Mouse (Mus musculus) ZHBTc4 (cell line): ENCODE data around the gene Tnrc6b.

ENCODE experiments used
- DNase-seq: peaks from one replicate; pipeline ENCODE4 v3.0.0-alpha.2; 2011; ENCODE audit warnings: low read depth, low spot score

Tnrc6b gene

DNA sequence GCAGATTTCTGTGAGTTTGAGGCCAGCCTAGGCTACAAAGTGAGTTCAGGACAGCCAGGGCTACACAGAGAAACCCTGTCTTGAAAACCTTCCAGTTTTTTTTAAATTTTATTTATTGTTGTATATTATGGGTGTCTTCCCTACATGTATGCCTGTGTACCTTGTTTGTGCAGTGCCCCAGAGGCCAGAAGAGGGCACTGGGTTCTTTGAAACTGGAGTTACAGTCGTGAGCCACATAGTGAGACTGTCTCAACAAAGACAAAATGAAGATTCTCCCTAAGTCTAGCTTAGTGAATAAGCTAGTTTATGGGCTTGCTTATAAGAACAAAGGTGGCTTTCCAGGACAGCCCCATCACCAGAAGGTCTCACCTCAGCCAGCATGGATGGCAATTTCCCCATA, 25.4 kb downstream of the Tnrc6b start:
- DNase-seq: no peak

DNA sequence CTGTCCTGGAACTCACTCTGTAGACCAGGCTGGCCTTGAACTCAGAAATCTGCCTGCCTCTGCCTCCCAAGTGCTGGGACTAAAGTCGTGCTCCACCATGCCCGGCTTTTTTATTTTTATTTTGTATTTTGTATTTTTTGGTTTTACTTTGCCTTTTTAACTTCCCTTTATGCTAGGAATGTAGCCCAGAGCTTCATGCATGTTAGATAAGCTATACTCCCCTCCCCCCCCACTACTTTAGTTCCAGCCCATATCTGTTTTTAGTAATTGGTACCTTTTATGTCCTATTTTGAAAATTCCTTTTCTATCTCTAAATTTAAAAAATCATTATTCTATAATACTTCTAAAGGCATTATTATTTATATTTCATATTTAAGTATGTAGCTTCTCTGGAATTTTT, 27.1 kb downstream of the Tnrc6b start:
- no peak for DNase-seq

DNA sequence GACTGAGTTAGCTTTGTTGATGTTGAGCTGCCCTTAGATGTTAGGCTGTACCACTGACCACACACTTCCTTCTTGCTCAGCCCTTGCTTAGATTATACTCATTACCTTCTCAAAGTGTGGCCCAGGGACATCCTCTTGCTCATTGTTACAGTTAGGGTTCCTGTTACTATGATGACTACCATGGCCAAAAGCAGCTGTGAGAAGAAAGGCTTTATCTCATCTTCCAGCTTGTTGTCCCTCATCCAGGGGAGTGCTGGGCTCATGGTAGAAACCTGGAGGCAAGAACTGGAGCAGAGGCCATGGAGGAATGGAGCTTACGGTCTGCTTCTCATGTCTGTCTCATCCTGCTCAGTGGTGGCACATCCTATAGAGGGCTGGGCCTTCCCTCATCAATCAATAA, 28.9 kb downstream of the Tnrc6b start:
- no peak for DNase-seq

DNA sequence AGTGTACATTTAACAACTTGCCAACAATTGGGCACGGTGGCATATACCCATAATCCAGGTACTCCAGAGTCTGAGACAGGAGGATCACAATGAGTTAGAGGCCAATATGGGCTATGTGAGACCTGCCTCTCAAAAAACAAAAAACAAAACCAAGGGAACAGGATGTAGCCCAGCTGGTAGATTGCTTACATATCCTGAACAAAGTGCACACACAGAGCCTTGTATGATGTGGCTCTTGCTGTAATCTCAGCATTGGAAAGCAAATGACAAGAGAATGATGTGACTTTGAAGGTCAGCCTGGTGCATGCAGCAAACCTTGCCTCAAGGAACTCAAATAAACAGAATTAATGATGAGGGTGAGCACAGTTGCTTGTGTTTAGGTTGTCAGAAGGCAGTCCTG, 30.7 kb downstream of the Tnrc6b start:
- no peak for DNase-seq

DNA sequence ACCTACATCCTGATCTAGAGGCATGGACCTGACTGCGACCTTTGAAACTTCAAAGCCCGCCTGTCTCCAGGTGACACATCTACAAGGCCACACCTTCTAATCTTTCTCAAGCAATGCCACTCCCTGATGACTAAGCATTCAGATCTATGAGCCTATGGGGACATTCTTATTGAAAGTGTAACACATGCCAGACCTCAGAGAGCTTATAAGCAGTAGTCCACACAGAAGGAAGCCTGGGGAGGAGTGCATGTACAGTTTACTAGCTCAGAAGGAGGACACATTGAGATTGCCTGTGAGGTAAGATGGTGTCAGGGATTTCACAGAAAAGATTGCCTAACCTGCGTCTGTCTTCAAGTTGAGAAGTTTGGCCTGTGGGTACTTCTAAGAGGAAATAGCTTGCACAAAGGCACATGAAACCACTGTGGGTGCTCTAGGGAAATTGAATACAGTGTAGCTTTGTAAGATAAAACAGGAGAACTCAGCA, 31.9 kb downstream of the Tnrc6b start:
- DNase-seq: peak; percentile 55

DNA sequence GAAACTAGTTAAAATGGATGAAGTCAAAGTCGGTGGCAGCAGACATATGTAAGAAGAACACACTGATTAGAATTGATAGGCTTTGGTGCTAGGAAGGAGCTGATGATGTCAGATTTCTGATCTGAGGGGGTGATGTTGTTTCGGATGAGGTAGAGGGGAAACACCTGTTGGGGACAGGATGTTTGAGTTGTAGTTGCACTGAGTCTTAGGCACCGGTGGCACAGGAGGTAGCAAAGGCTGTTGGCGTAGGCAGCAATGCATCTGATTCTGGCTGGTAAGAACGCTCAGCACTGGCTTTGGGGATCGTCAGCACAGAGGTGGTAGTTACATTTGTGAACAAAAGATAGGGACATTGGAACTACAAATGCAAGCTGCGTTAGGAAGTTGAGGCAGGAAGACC, 32.5 kb downstream of the Tnrc6b start:
- DNase-seq: no peak

DNA sequence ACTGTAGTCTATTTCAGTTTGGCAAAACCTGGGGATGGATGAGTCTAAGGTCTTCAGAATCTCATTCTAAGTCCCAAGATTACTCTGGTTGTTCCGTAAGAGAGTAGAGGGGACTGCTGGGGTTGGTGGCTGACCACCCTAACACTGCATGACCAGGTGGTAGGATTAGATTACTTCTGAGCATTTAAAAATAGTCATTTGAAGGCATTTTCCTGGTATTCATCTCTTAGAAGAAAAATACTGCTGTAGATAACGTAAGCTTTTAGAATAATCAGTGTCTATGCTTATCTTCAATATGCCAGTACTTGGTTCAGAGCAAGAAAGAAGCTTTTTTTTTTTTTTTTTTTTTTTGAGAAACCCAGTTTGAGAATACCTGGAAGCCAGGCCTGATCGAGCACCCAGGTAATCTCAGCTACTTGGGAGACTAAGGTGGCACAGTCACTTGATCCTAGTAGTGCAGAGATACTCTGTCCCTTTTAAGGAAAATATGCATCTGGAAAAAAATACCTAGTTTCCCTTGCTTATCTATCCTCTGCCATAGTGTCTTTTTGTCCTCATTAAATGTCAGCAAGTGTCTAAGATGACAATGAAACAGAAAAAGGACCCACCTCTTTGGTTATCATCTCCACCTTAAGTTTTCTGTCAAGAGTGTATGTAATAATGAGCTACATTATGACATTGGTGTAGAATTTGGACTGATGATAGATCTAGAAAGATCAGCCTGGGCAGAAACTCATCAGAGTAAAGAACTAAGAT, 33.7 kb downstream of the Tnrc6b start:
- no peak for DNase-seq

DNA sequence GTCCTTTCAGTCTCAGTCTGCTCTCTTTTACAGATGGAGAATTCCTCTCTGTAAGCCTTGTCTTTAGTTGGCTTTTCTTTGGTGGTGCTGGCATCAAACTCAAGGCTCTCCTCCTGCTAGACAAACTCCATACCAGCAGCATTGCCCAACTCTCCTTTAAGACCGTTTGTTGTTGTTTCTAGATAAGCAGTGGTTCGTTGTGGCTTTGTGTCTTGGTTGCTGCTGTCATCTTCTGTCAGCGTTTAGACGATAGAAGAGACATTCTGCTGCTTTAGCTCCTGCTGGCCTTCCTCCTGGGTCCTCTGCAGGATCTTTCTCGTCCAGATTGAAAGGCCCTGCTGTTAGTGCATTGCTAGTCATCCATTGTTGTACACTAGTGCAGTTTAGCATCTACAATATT, 37.9 kb downstream of the Tnrc6b start:
- no peak for DNase-seq

DNA sequence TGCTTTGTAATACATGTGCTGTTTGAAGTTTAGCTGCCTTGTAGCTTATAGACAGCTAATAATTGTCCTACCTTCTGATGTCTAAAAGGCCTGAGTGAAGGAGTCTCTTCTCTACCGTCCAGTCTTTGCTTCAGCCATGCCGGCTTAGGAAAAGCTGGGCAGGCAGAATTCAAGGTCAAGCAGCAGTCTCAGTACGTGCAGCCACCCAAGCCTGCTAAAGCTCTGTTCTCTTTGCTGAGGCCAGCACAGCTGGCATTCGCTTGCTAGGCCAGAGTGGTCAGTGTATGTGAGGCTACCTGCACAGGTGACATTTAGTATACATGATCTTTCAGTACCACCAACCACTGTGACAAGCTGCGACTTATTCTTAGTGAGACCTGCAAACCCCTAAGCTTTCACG, 42.2 kb downstream of the Tnrc6b start:
- no peak for DNase-seq

DNA sequence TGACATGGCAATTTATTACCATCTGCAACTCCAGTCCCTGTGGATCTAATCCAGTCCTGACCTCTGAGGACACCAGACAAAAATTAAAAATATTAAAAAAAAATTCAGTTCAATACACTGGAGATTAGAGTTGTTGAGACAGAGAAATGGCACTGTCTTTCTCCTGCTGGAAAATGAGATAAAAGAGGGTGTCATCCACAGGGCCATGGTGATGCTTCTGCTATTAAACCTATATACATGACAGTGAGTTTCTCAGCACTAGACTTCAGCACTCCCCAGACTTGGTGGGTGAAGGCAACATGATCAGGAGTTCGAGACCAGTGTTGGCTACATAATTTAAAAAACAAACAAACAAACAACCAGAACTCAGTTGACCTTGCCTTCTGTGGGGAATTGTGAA, 43.0 kb downstream of the Tnrc6b start:
- no peak for DNase-seq

DNA sequence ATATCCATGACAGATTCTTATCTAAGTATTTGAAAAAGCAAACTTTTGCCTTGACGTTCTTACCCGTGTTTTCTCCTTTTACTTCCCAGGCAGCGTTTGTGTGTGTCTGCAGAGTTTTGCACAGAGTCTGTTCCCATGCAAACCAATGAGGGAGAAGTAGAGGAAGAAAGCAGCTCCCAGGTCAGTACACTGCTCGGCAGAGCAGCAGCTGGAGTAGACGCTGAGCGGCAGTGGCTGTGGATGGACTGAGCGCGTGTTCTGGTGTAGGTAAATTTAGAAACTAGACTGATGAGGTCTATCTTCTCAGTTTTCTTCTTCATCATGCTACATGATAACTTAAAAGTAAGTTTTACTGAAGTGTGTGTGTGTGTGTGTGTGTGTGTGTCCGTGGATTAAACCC, 48.3 kb downstream of the Tnrc6b start:
- DNase-seq: no peak

DNA sequence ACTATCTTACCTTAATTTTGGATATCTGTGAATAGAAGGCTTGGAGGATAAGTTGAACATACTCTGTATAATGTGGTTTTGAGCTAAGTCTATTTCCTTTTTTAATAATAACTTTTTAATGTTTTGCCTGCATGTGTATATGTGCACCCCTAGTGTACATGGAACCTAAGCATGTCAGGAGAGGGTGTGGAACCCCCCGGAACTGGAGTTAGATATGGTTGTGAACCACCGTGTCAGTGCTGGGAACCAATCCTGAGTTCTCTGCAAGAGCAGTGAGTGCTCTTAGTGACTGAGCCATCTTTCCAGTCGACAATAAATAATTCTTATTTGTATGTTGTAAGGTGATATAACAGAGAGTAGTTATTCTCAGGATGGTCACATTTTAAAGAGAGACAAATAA, 49.4 kb downstream of the Tnrc6b start:
- DNase-seq: no peak

DNA sequence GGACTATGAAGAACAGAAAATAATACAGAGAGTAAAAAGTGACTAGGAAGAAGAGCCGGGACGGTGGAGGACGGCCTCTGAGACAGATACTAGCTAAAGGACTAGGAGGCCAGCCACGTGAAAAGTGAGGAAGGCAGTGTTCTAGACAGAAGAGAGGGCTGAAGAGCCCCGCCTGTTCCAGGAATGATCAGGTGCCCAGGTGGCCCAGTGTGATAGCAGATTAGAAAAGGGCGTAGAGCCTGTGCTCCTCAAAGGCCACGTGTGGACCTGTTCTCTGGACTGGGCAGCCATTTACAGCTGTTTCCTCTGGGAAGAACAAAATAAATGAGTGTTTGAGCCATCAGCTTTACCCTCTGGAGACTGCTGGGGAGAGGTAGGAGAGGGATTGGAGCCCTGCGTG, 49.8 kb downstream of the Tnrc6b start:
- DNase-seq: peak; percentile 40

DNA sequence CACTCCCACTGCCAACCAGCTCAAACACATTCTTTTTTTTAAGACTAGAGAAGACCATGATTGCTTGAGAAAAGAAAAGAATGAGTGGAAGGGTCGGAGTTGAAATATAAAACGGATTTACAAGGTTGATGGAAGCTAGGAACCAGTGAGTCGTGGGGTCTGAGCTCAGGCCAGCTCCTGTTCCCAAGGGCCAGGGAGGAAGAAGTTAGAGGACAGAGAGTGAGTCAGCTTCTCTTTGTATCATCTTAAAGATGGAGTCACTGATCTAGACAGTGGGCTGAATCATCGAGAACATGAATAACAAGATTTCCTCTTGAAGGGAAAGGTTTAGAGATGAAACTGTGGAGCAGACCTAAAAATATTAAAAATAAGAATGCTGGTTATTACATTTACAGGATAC, 51.5 kb downstream of the Tnrc6b start:
- DNase-seq: no peak

DNA sequence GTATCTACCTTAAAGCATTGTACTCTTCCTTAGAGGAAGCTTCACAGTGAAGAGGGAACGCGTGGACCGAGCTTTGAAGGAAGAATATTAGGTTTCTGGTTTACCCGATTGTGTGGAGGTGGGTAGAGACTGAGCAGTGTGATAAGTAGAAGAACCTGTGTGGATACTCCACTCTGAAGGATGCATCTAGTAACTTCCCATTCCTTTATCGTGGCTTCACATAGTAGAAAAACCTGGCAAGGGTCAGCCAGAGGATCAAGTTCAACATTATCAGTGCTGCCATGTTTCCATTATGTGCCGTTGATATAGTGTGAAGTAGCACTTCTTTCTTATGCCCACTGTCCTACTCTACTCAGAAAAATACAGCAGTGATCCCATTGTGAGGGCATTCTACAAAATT, 53.6 kb downstream of the Tnrc6b start:
- no peak for DNase-seq

DNA sequence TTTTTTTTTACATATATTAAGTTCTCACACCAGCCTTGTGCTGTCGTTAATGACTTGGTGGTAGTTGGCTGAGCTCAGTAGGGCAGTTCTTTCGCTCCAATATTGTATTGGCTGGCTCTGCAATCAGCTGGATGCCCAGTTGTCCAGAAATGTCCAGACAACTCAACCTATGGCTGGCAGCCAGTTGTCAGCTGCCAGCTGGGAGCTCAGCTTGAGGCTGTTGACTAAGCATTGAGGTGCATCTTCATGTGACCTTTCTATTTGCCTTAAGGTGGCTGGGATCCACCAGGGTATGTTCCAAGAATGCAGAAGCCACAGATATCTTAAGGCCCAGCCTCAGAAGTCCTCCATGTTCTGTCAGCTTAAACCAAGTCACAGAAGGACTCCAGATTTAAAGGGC, 54.3 kb downstream of the Tnrc6b start:
- no peak for DNase-seq

DNA sequence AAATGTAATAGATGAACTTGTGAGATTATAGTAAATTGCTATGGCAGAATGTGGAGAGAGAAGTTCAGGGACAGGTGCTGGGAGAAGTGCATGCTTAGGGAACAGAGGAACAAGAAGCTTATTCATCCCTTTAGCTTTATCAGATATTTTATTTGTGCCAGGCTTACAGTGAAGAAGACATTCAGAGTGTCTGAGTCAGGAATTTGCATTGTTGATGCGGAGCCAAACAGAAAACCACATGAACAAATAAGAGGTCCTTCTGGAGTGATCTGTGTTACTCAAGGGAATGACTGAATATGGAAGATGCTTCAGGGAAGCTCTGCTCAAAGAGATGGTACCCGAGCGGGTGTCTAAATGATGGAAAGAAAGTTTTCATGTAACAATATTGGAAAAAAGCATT, 57.1 kb downstream of the Tnrc6b start:
- DNase-seq: no peak

DNA sequence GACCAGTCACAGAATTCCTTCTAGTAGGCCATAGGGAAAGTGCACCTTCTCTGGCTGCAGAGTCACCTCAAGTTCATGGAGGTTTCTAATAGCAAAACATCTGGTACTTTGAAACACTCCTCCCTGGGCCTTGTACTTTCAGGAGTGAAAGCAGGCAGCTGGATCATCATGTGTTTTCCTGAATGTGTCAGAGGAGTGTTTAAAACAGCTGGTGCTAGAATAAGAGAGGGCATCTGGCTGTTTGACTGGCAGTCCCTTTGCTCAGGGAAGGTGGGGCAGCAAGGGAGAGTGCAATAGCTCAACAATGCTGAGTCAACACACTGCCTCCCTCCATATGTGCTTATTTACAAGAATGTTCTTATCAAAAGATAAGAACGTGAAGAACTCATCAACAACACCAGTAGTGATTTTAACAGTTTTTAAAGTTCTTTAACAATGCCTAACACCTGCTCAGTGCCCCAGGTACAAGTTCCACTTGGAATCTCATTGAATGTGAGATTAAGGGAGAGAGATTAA, 60.9 kb downstream of the Tnrc6b start:
- DNase-seq: no peak

DNA sequence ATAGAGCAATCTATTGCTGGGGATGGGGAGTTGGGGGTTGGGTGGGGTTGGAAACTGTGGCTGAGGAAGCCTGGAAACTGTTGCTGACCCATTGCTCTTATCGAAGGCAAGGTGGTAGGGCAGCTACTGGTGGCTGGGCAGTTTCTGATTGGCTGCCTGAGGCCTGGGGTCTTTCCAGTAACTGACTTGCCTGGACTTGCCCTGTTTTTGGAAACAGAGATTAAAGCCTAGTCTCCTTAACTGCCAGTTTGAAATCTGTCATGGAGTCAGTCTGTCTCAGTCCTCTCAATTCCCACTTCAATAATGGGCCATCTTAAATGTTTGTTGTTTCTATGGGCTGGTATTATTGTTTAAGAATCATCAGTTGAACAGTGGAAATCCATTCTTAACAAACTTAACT, 63.6 kb downstream of the Tnrc6b start:
- peak; percentile 8 for DNase-seq

DNA sequence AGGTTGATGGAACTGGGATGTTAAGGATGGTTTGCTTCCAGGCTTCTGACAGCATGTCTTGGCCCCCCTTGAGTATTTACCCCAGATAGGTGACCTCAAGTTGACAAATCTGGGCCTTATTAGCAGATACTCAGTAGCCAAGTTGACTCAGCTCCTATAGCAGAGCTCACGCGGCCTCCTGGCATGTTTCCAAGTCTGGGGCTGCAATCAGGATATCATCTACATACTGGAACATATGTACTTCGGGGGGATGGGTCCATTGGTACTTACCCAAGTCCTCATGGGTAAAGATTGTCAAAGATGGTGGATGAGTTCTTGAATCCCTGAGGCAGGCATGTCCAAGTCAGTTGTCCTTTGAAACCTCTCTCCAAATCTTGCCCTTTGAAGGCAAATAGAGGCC, 67.9 kb downstream of the Tnrc6b start:
- DNase-seq: peak; percentile 23

DNA sequence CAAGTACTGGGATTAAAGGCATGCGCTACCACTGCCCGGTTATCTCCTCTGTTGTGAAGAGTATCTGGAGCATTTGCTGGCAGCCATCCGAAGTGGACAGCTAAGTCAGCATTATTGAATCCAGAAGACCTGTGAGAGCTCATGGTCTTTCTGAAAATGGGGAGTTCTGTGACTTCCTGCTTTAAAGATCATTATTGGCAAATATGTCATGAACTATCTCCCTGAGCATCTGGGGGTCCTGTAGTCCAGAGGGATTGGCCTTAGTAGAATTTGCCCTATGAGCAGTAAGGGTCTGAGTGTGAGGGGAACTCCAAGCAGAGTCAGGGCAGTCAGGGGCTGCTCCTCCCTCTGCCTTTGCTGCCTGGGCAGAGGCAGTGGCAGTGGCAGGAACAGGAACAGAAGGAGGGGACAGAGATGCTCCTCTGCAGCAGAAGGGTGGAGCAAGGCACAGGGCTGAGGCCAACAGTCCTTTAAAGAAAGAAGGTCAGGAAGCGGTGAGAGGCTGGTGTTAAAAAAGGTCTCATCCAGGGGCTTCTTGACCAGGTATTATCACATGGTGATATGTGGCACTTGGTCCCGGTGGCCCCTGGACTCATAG, 69.1 kb downstream of the Tnrc6b start:
- DNase-seq: no peak

DNA sequence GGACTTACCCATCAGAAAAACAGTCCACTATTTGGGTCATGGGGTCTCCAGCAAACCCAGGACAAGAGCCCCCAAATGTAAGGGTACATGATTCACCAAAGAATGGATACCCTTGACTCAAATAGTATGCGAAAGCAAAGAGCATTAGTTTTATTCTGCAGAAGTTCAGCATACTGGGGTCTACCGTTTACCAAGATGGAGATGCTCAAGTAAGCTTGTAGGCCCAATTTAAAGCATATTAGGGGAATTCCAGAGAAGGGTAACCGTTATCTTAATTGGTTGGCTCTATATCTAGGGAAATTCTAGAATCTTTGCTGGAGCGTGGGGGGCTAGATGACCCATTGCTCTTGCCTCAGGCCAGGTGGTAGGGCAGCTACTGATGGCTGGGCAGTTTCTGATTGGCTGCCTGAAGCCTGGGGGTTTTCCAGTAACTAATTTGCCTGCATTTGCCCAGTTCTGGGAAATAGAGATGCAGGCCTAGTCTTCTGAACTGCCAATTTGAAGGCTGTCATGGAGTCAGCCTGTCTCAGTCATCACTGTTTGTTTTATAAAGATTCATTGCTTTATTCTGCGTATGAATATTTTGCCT, 70.2 kb downstream of the Tnrc6b start:
- DNase-seq: no peak

DNA sequence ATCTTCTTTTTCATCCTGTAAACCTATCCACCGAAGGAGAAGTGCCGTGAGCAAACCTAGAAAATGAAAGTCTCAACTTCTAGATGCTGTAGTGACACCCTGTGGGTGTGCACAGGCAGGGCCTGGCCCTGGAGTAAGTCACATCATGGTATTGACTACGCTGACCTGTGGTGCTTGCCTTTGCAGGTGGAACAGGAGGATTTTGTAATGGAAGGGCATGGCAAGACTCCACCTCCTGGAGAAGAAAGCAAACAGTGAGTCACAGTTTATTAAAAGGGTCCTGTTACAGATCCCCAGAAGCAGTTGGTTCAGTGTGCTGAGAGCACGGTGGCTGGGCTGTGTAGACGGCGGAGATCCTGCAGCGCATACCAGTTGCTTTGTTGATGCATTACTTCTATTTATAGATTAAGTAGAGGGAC, 73.4 kb downstream of the Tnrc6b start:
- no peak for DNase-seq
